Mouse (Mus musculus): ENCODE measurements around the gene Ccnd3.

GRCm38 (mm10) chr17:47472435-47473350 lies 32.2 kb upstream of the Ccnd3 start:
- no peak for TF ChIP-seq POLR2A (IDR thresholded peaks at IDR 0.05; ENCODE audit: insufficient read depth, low read length)
- no peak for TF ChIP-seq CTCF (IDR thresholded peaks at IDR 0.05; ENCODE audit: low read depth, low read length)
